Mouse (Mus musculus): Measurements from ENCODE around the gene Rps27l. TPM values are rescaled to one million over a fixed set of nuclear protein-coding genes. Genes with fewer than 3 reads are reported as not detected.

The Rps27l gene
- total RNA-seq, 2 experiments from 2014 or later = 179 to 198 TPM

DNA sequence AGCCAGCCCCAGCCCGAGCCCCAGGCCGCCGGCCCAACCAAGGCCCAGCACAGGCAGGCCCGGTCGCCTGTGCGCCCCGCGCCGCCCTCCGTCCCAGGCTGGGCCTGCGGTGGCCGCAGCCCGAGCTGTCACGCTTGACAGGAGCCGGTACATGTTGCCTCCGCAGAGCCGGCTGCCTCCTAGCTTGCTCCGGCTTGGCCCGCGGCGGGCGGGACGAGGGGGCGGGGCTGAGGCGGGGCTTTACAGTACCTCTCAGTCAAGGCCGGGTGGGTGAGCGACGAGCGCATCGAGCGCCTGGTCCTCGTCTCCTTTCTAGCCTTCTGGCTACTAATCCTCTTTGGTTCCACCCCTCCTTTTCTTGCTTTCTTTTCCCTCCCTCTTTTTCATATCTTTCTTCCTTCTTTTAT, 29.4 kb downstream of the Rps27l start, which contains the start of gene Lactb:
Lactb (minus strand) TSS at position 246 of the 407 bp plus-strand sequence.
- intact Hi-C loops (cut with DNase I) = no loop called here
- DNase-seq = peak; percentile 96

DNA sequence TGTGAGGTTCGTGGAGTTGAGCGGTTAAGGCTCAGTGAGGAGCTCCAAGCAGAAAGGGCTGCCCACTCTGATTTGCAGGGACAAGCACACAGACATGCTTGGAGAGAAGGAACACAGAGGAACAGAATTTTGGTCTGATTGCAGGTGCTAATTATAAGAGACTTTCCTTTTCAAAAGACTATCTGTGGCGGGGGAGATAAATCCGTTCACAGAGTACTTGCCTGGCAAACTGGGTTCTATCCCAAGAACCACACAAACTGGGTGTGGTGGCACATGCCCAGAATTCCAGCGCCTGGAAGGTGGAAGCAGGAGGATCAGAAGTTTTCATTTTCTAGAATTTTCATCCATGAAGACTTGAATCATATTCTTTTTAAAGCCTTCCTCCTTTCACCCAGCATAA, 31.2 kb downstream of the Rps27l start:
- intact Hi-C loops (cut with DNase I) = no loop called here
- DNase-seq = no peak

DNA sequence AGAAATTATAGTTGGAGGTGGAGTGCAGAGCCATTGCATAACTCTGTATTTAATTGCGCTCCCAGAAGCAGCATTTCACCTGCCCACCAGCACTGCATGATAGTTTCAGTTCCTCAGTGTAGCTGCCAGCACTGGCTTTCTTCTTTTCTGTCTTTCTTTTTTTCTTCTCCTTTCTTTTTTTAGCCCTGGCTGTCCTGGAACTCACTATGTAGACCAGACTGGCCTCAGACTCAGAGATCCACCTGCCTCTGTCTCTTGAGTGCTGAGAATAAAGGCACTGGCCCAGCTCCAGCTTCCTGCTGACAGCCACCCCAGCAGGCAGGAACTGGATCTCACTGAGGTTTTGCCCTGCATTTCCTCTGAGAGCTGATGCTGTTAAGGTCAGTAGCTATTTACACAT, 32.1 kb downstream of the Rps27l start:
- DNase-seq = no peak
- intact Hi-C loops (cut with DNase I) = no loop called here

DNA sequence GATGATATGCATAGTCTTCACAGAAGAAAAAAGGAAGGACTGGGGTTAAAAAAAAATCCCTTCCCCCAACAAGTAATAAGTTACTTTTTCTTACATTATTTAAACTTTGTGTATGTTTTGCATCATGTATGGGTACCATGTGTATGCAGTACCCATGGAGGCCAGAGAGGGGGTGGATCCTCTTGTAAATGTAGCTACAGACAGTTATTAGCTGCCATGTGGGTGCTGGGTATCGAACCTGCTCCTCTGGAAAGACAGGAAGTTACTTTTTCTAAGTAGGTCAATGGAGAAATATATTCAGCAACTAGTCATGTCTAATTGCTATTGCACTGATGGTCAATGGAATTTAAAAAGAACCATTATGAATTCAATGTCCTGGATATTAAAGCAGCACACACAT, 32.6 kb downstream of the Rps27l start:
- no peak for DNase-seq
- intact Hi-C loops (cut with DNase I) = no loop called here

DNA sequence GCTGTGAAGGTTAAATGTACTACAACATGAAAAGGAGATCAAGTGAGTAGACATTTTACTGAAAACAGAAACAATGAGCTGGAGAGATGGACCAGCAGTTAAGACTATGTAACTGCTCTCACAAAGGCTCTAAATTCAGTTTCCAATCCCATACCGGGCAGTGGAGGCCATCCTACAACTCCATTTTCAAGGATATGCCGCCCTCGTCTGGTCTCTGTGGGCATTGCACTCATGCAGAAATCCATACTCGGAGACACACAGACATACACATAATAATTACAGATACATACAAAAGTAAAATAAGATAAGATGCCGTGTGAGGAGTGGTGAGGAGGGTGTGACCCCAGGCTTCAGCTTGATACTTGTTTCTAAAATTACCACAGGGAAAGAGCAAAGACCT, 34.6 kb downstream of the Rps27l start:
- intact Hi-C loops (cut with DNase I) = no loop called here
- peak; percentile 64 to 81 for DNase-seq

DNA sequence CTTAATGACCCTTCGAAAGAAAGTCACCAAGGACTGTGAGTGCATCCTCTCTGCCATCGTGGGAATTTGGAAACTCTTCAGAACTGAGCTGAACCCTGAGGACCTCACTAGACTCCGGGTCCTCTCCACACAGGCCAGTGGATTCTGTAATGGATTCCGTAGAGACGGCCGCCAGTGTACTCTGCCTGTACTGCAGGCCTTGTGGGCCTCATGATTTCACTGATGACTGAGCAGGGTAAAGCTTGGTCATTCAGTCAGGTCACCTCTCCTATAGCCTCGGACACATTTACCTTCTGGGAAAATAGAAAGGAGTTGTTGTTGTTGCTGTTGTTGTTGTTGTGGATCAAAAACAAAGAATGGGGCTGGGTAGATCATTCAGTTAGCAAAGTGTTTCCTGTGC, 36.2 kb downstream of the Rps27l start:
- DNase-seq = no peak
- intact Hi-C loops (cut with DNase I) = no loop called here

DNA sequence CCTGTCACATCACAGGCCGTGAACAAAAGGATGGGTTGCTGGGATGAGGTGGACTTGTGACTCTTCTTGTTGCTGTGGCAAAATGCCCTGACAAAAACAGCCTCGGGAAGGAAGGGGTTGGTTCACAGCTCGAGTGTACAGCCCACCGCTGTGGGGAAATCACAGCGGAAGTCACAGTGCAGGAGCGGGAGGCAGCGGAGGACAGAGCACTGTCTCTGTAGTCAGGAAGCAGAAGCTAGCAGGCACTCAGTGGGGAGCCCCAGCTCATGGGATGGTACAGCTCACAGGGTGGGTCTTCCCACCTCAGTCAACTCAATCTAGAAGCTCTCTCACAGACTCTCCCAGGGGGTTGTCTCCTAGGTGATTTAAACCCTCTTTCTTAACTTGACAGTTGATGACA, 39.5 kb downstream of the Rps27l start:
- no peak for DNase-seq
- intact Hi-C loops (cut with DNase I) = no loop called here

DNA sequence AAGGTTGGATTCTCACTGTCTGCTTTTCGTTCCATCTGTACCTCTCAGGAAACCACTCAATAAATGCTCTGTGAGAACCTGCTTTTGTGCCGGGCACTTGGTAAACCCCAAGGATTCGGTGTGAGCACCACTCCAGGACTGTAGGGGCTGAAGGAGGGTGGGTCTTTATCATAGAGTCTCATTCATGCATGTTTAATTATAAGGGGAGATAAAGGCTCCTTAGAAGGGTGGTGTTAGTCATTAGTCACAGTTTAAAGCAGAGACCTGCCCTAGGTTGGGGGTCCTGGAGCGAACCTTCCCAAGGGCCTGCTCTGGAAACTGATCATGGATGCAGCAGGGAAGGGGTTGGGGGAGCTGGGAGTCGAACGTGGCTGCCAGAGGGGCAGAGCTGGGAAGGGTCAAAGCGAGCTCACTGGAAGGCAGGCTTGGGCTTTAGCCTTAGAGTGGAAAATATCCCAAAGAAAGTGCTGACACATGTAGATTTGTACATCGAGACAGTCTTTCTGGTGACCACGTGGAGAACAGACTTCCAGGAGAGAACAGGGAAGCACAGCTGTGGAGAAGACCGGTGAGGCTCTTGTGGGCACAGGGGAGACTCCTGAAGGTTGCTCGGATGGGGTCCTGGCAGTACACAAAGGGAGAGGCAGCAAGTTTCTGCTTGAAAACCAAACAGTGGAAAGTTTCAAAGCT, 42.5 kb downstream of the Rps27l start:
- intact Hi-C loops (cut with DNase I) = no loop called here
- DNase-seq = no peak

DNA sequence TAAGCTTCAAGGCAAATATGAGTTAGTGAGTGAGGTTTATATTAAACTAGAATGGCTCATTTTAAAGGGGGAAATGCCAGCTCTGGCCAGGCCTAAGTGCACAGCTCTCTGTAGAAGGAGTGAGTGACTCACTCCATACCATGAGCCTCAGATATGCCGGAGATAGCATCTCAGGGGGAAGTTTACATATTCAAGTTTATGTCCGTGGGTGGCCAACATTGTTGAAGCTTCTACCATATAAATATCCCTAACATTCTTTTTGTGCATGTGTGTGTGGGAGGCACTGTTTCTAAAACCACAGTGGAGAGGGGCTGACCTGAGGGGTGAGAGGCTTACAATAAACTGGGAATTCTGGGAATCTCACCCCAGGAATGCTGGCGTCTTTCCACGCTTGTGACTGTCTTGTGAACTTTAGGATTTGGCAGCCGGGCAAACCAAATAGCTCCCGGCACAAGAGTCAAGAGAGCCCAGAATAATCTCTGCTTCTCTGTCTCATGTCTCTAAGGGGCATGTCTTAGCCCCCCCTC, 43.1 kb downstream of the Rps27l start:
- intact Hi-C loops (cut with DNase I) = no loop called here
- DNase-seq = peak; percentile 32 to 58

DNA sequence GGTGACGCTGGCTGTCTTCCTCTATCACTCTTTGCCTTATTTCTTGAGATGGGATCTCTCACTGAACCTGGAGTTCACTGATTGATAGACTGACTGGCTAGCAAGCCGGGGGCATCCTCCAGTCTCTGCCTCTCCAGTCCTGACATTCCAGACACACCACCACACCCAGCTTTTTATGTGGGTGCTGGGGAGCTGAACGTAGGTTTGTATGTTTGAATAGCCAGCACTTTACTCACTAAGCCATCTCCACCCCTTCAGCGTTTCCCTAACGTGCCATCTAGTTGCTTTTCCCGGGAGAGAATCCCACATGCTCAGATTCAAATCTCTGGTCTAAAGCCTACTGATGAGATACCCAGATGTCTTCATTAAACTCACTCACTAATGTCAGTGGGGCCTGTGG, 43.7 kb downstream of the Rps27l start:
- intact Hi-C loops (cut with DNase I) = no loop called here
- no peak for DNase-seq

DNA sequence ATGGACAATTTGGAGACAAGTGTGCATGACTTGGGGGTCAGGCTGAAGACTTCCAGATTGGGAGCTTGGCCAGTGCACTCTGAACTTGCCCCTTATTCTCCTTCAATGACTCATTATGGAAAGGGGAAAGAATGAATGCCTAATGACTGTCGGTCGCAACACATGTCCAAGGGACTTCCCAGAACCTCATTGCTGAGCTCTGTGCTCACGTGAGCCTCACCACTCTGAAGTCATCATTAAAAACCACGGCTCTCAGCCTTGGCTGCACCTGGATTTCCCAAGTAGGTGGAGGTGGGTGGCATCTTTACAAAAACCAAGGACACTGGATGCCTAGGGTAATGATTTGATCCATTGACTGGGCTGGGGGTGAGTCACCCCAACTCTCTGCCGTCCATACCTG, 44.2 kb downstream of the Rps27l start:
- DNase-seq = no peak
- intact Hi-C loops (cut with DNase I) = no loop called here

DNA sequence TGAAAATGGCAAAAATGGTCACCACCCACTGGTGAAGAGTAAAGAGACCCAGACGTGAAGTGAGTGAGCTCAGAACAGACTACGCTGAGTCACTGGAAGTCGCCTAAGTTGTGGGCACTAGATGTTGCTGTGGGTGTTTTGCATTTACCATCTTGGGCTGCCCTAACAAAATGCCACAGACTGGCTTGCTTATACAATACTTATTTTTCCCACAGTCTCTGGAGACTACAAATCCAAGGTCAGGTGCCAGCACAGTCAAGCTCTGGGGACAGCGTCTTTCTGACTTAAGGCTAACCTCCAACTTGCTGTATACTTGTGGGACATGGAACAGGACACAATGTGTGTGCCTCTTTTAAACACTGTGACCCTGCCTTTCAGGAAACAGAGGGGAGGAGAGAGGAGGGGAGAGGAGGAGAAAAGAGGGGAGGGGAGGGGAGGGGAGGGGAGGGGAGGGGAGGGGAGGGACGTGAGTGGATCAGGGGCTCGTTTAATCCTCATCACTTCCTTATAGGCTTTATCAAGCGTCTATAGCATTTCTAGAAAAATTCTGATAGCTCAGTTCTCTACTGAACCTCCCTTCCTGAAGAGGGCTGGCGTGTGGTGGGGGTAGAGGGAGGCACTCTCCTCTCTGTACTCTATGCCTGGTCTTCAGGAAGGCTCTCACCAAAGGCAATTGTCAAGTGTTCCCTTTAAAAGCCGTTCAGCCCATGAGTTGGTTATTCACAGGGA, 45.3 kb downstream of the Rps27l start:
- intact Hi-C loops (cut with DNase I) = no loop called here
- DNase-seq = no peak

DNA sequence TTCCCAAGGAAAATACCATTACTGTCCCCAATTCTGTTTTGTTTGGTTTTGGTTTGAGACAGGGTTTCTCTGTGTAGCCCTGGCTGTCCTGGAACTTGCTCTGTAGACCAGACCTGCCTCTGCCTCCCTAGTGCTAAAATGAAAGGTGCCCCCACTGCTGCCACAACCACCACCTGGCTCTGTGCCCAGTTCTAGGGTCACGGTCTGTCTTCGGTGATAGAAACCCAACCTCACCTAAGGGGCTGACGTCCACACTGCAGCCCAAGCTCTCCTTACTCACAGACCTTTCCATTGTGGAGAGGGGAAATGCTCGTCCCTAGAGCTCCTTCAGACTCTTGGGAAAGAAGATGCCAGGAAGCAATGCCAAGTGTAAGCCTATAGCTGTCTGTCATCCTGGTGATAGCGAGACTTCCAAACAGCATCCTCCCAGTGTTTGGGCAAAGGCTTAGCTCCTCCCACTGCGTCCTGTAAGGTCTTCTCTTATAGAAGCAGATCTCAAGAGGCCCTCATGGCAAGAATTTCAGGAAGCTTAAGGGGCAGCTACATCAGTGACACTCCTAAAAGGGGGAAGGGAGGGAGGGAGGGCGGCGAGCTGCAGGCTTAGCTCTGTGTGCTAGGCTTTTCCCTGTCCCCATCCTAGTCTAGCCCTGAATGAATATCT, 46.0 kb downstream of the Rps27l start:
- DNase-seq = no peak

More for the DNA sequence above, 46.0 kb downstream of the Rps27l start:
- intact Hi-C loops (cut with DNase I) = no loop called here

Other genes starting within 250 kb of the Rps27l start
- not detected for gene Car12, start 232.4 kb upstream of the Rps27l start, total RNA-seq (2021)
- 1 to 10 TPM; 5.8 to 7.0 TPM for gene Aph1b, start 150.6 kb upstream of the Rps27l start, total RNA-seq (2021)
- gene Gm10647, start 149.0 kb upstream of the Rps27l start, total RNA-seq (2021) = under 1 TPM; 0.15 to 0.36 TPM
- 1 to 10 TPM; 1.0 to 1.9 TPM for gene Aph1c, start 111.4 kb upstream of the Rps27l start, total RNA-seq (2021)
- 10 to 100 TPM; 12.7 to 13.5 TPM for gene Rab8b, start 26.4 kb upstream of the Rps27l start, total RNA-seq (2021)
- 10 to 100 TPM; 22.6 to 23.8 TPM for gene Lactb, start 29.4 kb downstream of the Rps27l start, total RNA-seq (2021)
- gene Tpm1, start 103.3 kb downstream of the Rps27l start, total RNA-seq (2021) = over 10,000 TPM; 11,169 to 11,475 TPM

All from heart, postnatal 14 days (tissue).